Mouse (Mus musculus) cerebellum, adult 9-11 months (tissue): ENCODE data around the gene Hoxb4.

ENCODE experiments used
- DNase-seq: peaks from one replicate; pipeline ENCODE4 v3.0.0; 2022

The Hoxb4 gene

DNA sequence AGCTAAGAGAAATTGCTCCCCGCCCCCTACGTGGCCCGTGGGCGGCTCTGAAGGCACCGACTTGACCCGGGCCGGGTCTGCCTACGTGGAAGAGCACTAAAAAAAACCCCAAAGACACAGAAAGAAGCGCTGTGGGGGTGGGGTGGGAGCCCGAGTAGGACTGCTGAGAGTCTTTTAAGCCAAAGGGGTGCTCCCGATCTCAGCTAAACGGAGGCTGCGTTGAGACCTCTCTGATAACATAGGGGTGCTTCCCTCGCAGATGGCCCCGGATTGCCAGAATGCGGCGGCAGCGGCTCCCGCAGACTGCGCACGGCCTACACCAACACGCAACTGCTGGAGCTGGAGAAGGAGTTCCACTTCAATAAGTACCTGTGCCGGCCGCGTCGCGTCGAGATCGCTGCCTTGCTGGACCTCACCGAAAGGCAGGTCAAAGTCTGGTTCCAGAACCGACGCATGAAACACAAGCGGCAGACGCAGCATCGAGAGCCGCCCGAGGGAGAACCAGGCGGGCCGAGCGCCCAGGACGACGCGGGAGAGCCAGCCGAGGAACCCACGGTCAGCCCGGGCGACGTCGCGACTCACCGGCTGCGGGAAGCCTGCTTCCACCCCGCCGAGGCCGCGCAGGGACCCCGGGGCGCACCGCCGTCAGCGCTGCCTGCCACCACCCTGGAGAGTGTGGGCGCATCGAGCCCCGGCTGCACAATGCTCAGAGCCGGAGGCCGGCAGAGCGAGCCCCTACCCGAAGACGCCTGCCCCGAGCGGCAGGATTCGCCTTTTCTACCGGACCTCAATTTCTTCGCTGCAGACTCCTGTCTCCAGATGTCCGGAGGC lies 34.8 kb downstream of the Hoxb4 start:
- DNase-seq: no peak

DNA sequence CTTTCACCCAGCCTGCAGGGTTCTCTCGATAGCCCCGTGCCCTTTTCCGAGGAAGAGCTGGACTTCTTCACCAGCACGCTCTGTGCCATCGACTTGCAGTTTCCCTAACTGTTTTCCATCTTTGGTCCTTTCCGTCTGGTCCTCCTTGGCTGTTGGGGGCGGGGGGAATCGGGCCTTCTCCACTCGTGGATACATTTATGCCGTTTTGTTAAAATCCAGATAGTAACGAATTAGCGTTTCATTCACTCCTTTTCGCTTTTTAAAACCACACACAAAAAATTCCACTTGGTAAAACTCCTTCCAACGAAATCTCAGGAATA lies 35.4 kb downstream of the Hoxb4 start:
- no peak for DNase-seq

DNA sequence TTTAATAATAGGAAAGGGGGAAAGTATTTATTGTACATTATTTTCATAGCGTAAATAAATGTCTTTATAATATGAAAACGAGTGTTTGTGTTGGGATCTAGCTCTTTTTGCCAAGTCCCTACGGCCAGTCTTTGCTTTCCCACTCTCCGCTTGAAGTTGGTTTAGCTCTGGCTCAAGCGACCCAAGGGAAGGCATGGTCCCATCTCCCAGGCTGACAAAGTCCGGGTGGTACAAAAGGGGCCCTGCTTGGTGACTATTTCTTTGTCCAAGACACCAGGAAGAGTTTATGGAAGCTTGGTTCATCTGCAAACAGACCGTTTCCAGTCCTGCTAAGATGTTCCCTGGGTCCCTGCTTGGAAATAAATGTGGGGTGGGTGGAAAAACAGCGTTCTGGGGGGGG lies 35.9 kb downstream of the Hoxb4 start:
- DNase-seq: no peak

DNA sequence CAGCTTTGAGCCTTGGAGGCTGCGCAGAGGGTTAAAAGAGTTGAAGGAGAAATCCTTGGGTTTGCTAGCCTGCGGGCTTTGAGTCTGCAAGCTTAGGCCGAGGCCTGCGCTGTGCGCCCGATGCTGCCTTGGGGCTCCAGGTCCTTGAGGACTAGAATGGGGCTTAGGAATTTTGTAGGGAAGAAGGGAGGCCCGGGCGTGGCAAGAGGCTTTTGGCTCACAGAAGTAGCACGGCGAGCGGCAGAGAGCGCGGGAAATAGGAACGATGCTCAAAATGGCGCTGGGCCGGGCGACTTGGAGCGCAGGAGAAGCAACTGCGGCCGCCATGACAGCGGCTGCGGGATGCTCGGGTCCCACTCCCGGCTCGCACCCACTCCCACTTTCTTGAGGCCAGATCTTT lies 36.3 kb downstream of the Hoxb4 start:
- no peak for DNase-seq

GRCm38 (mm10) chr11:96354801-96355311 lies 36.8 kb downstream of the Hoxb4 start:
- DNase-seq: no peak

GRCm38 (mm10) chr11:96363807-96364206 lies 45.7 kb downstream of the Hoxb4 start:
- DNase-seq: no peak

GRCm38 (mm10) chr11:96365441-96366091 lies 47.5 kb downstream of the Hoxb4 start, which contains the start of gene Hoxb1:
TSS of gene Hoxb1 (plus strand) at chr11:96365752.
- DNase-seq: no peak

DNA sequence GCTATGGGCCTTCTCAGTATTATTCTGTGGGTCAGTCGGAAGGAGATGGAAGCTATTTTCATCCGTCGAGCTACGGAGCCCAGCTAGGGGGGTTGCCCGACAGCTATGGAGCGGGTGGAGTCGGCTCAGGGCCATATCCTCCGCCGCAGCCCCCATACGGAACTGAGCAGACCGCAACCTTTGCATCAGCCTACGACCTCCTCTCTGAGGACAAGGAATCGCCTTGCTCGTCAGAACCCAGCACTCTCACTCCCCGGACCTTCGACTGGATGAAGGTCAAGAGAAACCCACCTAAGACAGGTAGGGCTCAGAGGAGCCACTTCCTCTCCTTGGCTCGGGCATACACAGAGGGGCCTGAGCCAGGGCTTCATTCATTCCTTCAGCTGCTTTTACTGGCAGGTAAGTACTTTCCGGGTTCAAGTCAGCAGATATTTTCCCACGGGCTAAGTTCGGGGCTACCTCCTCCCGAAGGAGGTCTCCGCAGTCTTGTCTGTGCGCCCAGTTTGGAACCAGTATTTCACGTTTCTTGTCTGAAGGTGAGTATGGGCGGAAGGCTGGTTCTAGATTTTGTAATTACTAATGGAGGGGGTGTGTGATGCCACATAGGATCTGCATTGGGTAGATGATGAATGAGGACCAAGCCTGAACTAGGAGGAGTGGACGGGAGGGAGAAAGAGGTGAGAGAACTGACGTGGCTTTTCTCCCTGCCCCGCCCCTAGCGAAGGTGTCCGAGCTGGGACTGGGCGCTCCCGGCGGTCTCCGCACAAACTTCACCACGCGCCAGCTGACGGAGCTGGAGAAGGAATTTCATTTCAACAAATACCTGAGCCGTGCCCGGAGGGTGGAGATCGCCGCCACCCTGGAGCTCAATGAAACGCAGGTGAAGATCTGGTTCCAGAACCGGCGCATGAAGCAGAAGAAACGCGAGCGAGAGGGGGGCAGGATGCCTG lies 48.3 kb downstream of the Hoxb4 start:
- DNase-seq: no peak

DNA sequence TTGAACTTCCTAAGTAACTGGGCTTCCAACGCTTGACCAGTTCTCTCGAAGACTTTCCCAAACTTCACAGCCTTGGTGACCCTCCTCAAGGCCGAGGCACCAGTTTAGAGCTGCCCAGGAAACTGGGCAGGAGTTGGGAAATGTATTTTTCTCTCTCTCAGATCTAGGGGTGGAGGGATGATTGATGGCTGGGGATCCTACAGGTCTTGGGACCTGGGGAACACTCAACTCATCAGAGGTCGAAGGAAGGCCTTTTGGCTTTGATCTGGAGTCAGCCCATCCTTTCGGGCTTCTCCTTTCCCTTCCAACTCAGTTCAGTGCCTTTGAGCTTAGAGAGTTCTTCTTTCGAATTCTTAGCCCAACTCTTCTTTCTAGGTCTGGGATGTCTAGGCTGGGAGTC lies 49.1 kb downstream of the Hoxb4 start:
- DNase-seq: no peak

DNA sequence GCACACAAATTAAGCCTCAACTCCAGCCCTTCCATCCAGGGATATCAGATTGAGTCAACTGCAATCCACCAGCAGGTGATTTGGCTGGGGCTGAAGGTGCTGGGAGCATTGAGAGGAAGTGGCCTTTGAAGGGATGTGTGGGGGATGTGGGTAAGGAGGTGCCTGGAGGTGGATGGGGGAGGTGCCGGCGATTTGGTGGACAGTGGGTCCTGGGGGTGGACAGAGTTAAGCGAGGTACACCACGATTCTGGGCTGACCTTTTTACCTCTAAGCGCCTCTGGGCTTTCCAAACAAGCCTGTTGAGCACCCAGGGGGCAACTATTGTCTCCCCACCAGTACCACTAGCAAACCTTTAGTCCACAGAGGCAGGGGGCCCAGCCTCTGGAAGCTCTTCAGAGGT lies 50.6 kb downstream of the Hoxb4 start:
- no peak for DNase-seq

GRCm38 (mm10) chr11:96369140-96369539 lies 51.1 kb downstream of the Hoxb4 start:
- DNase-seq: no peak
